7 mouse cellular contexts compared by ENCODE assay signal in genomic region chr8:93661739-93662138, GRCm38 (mm10).
A peak's percentile ranks its signal among the peaks of the same experiment; 100 is the strongest.
DNase-seq lines count a peak whose midpoint lies in the region; ATAC-seq and TF ChIP-seq lines count a peak whose summit lies in the region.

No protein-coding gene starts in this region.

- no peaks in the 10 kb centered on the region for H3K36me3 ChIP-seq in embryonic facial prominence, embryonic 11.5 days (replicated peaks; ENCODE audit: control insufficient read depth, insufficient read depth, low read depth, low read length)
- no peaks in the 10 kb centered on the region for H3K36me3 ChIP-seq in heart, adult 2 months (ENCODE audit: control insufficient read depth, insufficient read depth, low read length)
- H3K36me3 ChIP-seq in kidney, adult 2 months (ENCODE audit: control insufficient read depth, insufficient read depth, low read length): no peaks in the 10 kb centered on the region
- no peaks in the 10 kb centered on the region for H3K36me3 ChIP-seq in limb, embryonic 10.5 days
- no peaks in the 10 kb centered on the region for H3K36me3 ChIP-seq in midbrain, embryonic 12.5 days
- H3K36me3 ChIP-seq in stomach, embryonic 14.5 days (ENCODE audit: control insufficient read depth, insufficient read depth, low read length): no peaks in the 10 kb centered on the region

- peak; percentile 96 for ATAC-seq in embryonic facial prominence, embryonic 11.5 days (replicated peaks; ENCODE audit: insufficient number of reproducible peaks, low FRiP score, low TSS enrichment, low read depth)
- peak; percentile 94 for ATAC-seq in midbrain, embryonic 12.5 days (ENCODE audit: low FRiP score, low read depth)
- ATAC-seq in stomach, embryonic 14.5 days (ENCODE audit: insufficient number of reproducible peaks, insufficient read depth, low FRiP score, low read depth): peak; percentile 77; the same call in 1 of the 2 replicates

- H3K79me2 ChIP-seq in heart, adult 2 months (replicated peaks; ENCODE audit: control insufficient read depth, insufficient read depth, low read length): no peaks in the 10 kb centered on the region

- no peak for TF ChIP-seq POLR2A in heart, adult 2 months (IDR thresholded peaks at IDR 0.05; ENCODE audit: insufficient read depth, low read depth, low read length)
- no peak for TF ChIP-seq POLR2A in kidney, adult 2 months (IDR thresholded peaks at IDR 0.05; ENCODE audit: low read depth, low read length)

- no peaks in the 10 kb centered on the region for H3K4me1 ChIP-seq in embryonic facial prominence, embryonic 11.5 days (ENCODE audit: control insufficient read depth, insufficient read depth, low read length)
- H3K4me1 ChIP-seq in heart, adult 2 months (ENCODE audit: control insufficient read depth, insufficient read depth, low read length): no peaks in the 10 kb centered on the region
- no peaks in the 10 kb centered on the region for H3K4me1 ChIP-seq in kidney, adult 2 months (ENCODE audit: control insufficient read depth, insufficient read depth, low read length)
- H3K4me1 ChIP-seq in limb, embryonic 10.5 days: peaks cover 9% of the 10 kb centered on the region; the same call in 1 of the 2 replicates
- no peaks in the 10 kb centered on the region for H3K4me1 ChIP-seq in midbrain, embryonic 12.5 days
- H3K4me1 ChIP-seq in stomach, embryonic 14.5 days (ENCODE audit: control insufficient read depth, insufficient read depth, low read length): no peaks in the 10 kb centered on the region

- 0 out of 2 replicates have a peak, but pooled peaks have one; percentile 53 for TF ChIP-seq EP300 in heart, adult 2 months (IDR thresholded peaks at IDR 0.05; ENCODE audit: insufficient read depth, low read depth, low read length)

- no peak overlapping the region for H3K9ac ChIP-seq in embryonic facial prominence, embryonic 11.5 days (replicated peaks; ENCODE audit: low read length)
- no peak overlapping the region for H3K9ac ChIP-seq in heart, adult 2 months (ENCODE audit: low read depth, low read length)
- 0 out of 2 replicates have a peak overlapping the region, but pooled peaks have one; percentile 16 for H3K9ac ChIP-seq in midbrain, embryonic 12.5 days (replicated peaks)
- no peak overlapping the region for H3K9ac ChIP-seq in stomach, embryonic 14.5 days (replicated peaks; ENCODE audit: low read depth, low read length)

- peak; percentile 86 for TF ChIP-seq CTCF in heart, adult 2 months (IDR thresholded peaks at IDR 0.05)
- TF ChIP-seq CTCF in kidney, adult 2 months (conservative IDR thresholded peaks at IDR 0.05; ENCODE audit: insufficient read depth, insufficient read length, low read depth, low read length): peak; percentile 90

- no peak overlapping the region for H3K27ac ChIP-seq in embryonic facial prominence, embryonic 11.5 days (replicated peaks; ENCODE audit: low read depth, low read length)
- no peak overlapping the region for H3K27ac ChIP-seq in heart, adult 2 months
- H3K27ac ChIP-seq in kidney, adult 2 months (ENCODE audit: insufficient read depth, low read depth, low read length): no peak overlapping the region
- H3K27ac ChIP-seq in limb, embryonic 10.5 days: no peak overlapping the region
- H3K27ac ChIP-seq in midbrain, embryonic 12.5 days (replicated peaks): no peak overlapping the region
- H3K27ac ChIP-seq in stomach, embryonic 14.5 days (ENCODE audit: low read length): no peak overlapping the region

- no peaks in the 10 kb centered on the region for H3K27me3 ChIP-seq in embryonic facial prominence, embryonic 11.5 days (ENCODE audit: control insufficient read depth, insufficient read depth, low read length)
- no peaks in the 10 kb centered on the region for H3K27me3 ChIP-seq in heart, adult 2 months (ENCODE audit: control insufficient read depth, insufficient read depth, low read length)
- no peaks in the 10 kb centered on the region for H3K27me3 ChIP-seq in kidney, adult 2 months (replicated peaks; ENCODE audit: control insufficient read depth, insufficient read depth, low read length)
- no peaks in the 10 kb centered on the region for H3K27me3 ChIP-seq in limb, embryonic 10.5 days (ENCODE audit: low read depth, poor library complexity, severe bottlenecking)
- no peaks in the 10 kb centered on the region for H3K27me3 ChIP-seq in midbrain, embryonic 12.5 days
- no peaks in the 10 kb centered on the region for H3K27me3 ChIP-seq in stomach, embryonic 14.5 days (ENCODE audit: control insufficient read depth, insufficient read depth, low read length)

- H3K9me3 ChIP-seq in embryonic facial prominence, embryonic 11.5 days (replicated peaks; ENCODE audit: control insufficient read depth, low read length): no peaks in the 10 kb centered on the region
- H3K9me3 ChIP-seq in limb, embryonic 10.5 days (replicated peaks): no peaks in the 10 kb centered on the region
- H3K9me3 ChIP-seq in midbrain, embryonic 12.5 days: no peaks in the 10 kb centered on the region
- H3K9me3 ChIP-seq in stomach, embryonic 14.5 days (ENCODE audit: control insufficient read depth, low read depth, low read length): no peaks in the 10 kb centered on the region

- H3K4me3 ChIP-seq in embryonic facial prominence, embryonic 11.5 days (ENCODE audit: low read depth, low read length): peak overlapping the region; percentile 7; the same call in 1 of the 2 replicates
- H3K4me3 ChIP-seq in heart, adult 2 months: no peak overlapping the region
- no peak overlapping the region for H3K4me3 ChIP-seq in kidney, adult 2 months (ENCODE audit: insufficient read depth, low read depth, low read length)
- peak overlapping the region; percentile 39 for H3K4me3 ChIP-seq in limb, embryonic 10.5 days
- peak overlapping the region; percentile 31 for H3K4me3 ChIP-seq in midbrain, embryonic 12.5 days
- H3K4me3 ChIP-seq in stomach, embryonic 14.5 days (ENCODE audit: low read depth, low read length): peak overlapping the region; percentile 24

- WGBS in embryonic facial prominence, embryonic 11.5 days: 1% methylated on average over 15 of the region's 15 CpGs
- WGBS in heart, adult 2 months: 11% methylated on average over 15 of the region's 15 CpGs
- 7% methylated on average over 15 of the region's 15 CpGs for WGBS in kidney, adult 2 months
- 8% methylated on average over 15 of the region's 15 CpGs for WGBS in limb, embryonic 10.5 days
- 3% methylated on average over 15 of the region's 15 CpGs for WGBS in midbrain, embryonic 12.5 days
- 3% methylated on average over 15 of the region's 15 CpGs for WGBS in stomach, embryonic 14.5 days

- intact Hi-C loops in heart, adult 2 months (cut with DNase I): loop anchor here (1.0 to 10.0 kb wide), 6 partner anchors 66 to 393 kb away; partner anchors contain the start of gene Gnao1

- H3K4me2 ChIP-seq in embryonic facial prominence, embryonic 11.5 days (ENCODE audit: low read depth, low read length): peak overlapping the region; percentile 36
- peak overlapping the region; percentile 52 for H3K4me2 ChIP-seq in midbrain, embryonic 12.5 days (replicated peaks)
- H3K4me2 ChIP-seq in stomach, embryonic 14.5 days (replicated peaks; ENCODE audit: low read depth, low read length): peak overlapping the region; percentile 42

- DNase-seq in adrenal gland, postnatal 4 days (ENCODE audit: low spot score in 2 of 2): peak; percentile 36 to 50
- DNase-seq in embryonic facial prominence, embryonic 11.5 days (ENCODE audit: low spot score): peak; percentile 87
- DNase-seq in heart, adult 2 months: peak; percentile 71 to 74
- DNase-seq in kidney, adult 2 months: peak; percentile 71
- peak; percentile 84 for DNase-seq in limb, embryonic 10.5 days (ENCODE audit: low spot score)

Comparison
In these comparisons a context has a peak if more than half of its experiments do, and no peak if none do; other contexts are left out.
1. H3K4me3 ChIP-seq: peak in embryonic facial prominence, embryonic 11.5 days (single experiment), limb, embryonic 10.5 days (single experiment), midbrain, embryonic 12.5 days (single experiment) and stomach, embryonic 14.5 days (single experiment); none in heart, adult 2 months (single experiment) and kidney, adult 2 months (single experiment).
2. Peak in every context shown above with its lines, with median percentiles within 50 percentile points of each other: DNase-seq, ATAC-seq and H3K4me2 ChIP-seq.